21 mouse cellular contexts compared by ENCODE assay signal in genomic region chr5:139433842-139434568, GRCm38 (mm10). TPM values are rescaled to one million over a fixed set of nuclear protein-coding genes. Genes with fewer than 3 reads are reported as not detected.
DNase-seq lines count a peak whose midpoint lies in the region; ATAC-seq and TF ChIP-seq lines count a peak whose summit lies in the region.
"Had no signal": no experiment of that assay in that cellular context is flagged by ENCODE, and none has a peak within 500 bp of the region (broad histone marks: within the 10 kb centered on the region; RNA-seq: fewer than 3 reads in every experiment).

No protein-coding gene starts in this region.

- H3K36me3 ChIP-seq in heart, adult 2 months (ENCODE audit: control insufficient read depth, insufficient read depth, low read length) = no peaks in the 10 kb centered on the region
- H3K36me3 ChIP-seq in midbrain, embryonic 10.5 days = peaks cover 9% of the 10 kb centered on the region; the same call in 1 of the 2 replicates
- H3K36me3 ChIP-seq in midbrain, embryonic 11.5 days (ENCODE audit: control insufficient read depth, insufficient read depth, low read length) = no peaks in the 10 kb centered on the region
- no peaks in the 10 kb centered on the region for H3K36me3 ChIP-seq in forebrain, postnatal 0 days (ENCODE audit: insufficient read depth)
- H3K36me3 ChIP-seq in neural tube, embryonic 13.5 days = no peaks in the 10 kb centered on the region
- H3K36me3 ChIP-seq: embryonic facial prominence, embryonic 15.5 days; heart, embryonic 13.5 days; intestine, embryonic 15.5 days; liver, embryonic 15.5 days had no signal

- TF ChIP-seq POLR2A in heart, adult 2 months (IDR thresholded peaks at IDR 0.05; ENCODE audit: insufficient read depth, low read depth, low read length) = no peak

- H3K4me2 ChIP-seq in midbrain, embryonic 11.5 days = no peak overlapping the region
- H3K4me2 ChIP-seq in forebrain, postnatal 0 days (ENCODE audit: low read depth) = no peak overlapping the region
- H3K4me2 ChIP-seq in neural tube, embryonic 13.5 days = no peak overlapping the region
- H3K4me2 ChIP-seq: embryonic facial prominence, embryonic 15.5 days; heart, embryonic 13.5 days; intestine, embryonic 15.5 days; kidney, embryonic 15.5 days; liver, embryonic 15.5 days had no signal

- H3K9ac ChIP-seq in heart, adult 2 months (ENCODE audit: low read depth, low read length) = no peak overlapping the region
- no peak overlapping the region for H3K9ac ChIP-seq in midbrain, embryonic 11.5 days (ENCODE audit: low read length)
- H3K9ac ChIP-seq in forebrain, postnatal 0 days = no peak overlapping the region
- H3K9ac ChIP-seq in neural tube, embryonic 13.5 days = no peak overlapping the region
- H3K9ac ChIP-seq: embryonic facial prominence, embryonic 15.5 days; heart, embryonic 13.5 days; intestine, embryonic 15.5 days; kidney, embryonic 15.5 days; liver, embryonic 15.5 days had no signal

- no peak for DNase-seq in heart, adult 2 months
- DNase-seq in heart, postnatal 10 days = no peak
- no peak for DNase-seq in midbrain, embryonic 10.5 days (ENCODE audit: low spot score)
- no peak for DNase-seq in midbrain, embryonic 11.5 days (ENCODE audit: low spot score, missing footprints)
- no peak for DNase-seq in forebrain, postnatal 0 days
- no peak for DNase-seq in adrenal gland, postnatal 25 days
- DNase-seq in embryo, embryonic 10.5 days (ENCODE audit: low spot score) = no peak
- DNase-seq: adrenal gland, postnatal 10 days; B cell, adult 2 months; cerebellum, adult 2 months; gastrocnemius, postnatal 25 days; left cerebral cortex, postnatal 4 days; lung, postnatal 10 days had no signal

- no peaks in the 10 kb centered on the region for H3K9me3 ChIP-seq in midbrain, embryonic 10.5 days (replicated peaks)
- no peaks in the 10 kb centered on the region for H3K9me3 ChIP-seq in midbrain, embryonic 11.5 days (ENCODE audit: control insufficient read depth, low read length)
- no peaks in the 10 kb centered on the region for H3K9me3 ChIP-seq in forebrain, postnatal 0 days (ENCODE audit: low read length)
- H3K9me3 ChIP-seq in neural tube, embryonic 13.5 days = no peaks in the 10 kb centered on the region
- H3K9me3 ChIP-seq: embryonic facial prominence, embryonic 15.5 days; heart, embryonic 13.5 days; intestine, embryonic 15.5 days; kidney, embryonic 15.5 days; liver, embryonic 15.5 days; megakaryocyte, embryonic 14.5 days had no signal

- H3K4me3 ChIP-seq in heart, adult 2 months = no peak overlapping the region
- H3K4me3 ChIP-seq in midbrain, embryonic 10.5 days = no peak overlapping the region
- no peak overlapping the region for H3K4me3 ChIP-seq in midbrain, embryonic 11.5 days (ENCODE audit: low read depth, low read length)
- H3K4me3 ChIP-seq in forebrain, postnatal 0 days (ENCODE audit: low read depth, low read length) = no peak overlapping the region
- no peak overlapping the region for H3K4me3 ChIP-seq in neural tube, embryonic 13.5 days
- H3K4me3 ChIP-seq: embryonic facial prominence, embryonic 15.5 days; heart, embryonic 13.5 days; intestine, embryonic 15.5 days; kidney, embryonic 15.5 days; liver, embryonic 15.5 days; megakaryocyte, embryonic 14.5 days had no signal

- H3K27me3 ChIP-seq in heart, adult 2 months (ENCODE audit: control insufficient read depth, insufficient read depth, low read length) = no peaks in the 10 kb centered on the region
- H3K27me3 ChIP-seq in midbrain, embryonic 10.5 days (ENCODE audit: low read depth, poor library complexity, severe bottlenecking) = no peaks in the 10 kb centered on the region
- no peaks in the 10 kb centered on the region for H3K27me3 ChIP-seq in midbrain, embryonic 11.5 days (ENCODE audit: control insufficient read depth, insufficient read depth, low read length)
- no peaks in the 10 kb centered on the region for H3K27me3 ChIP-seq in forebrain, postnatal 0 days (ENCODE audit: insufficient read depth, low read length)
- no peaks in the 10 kb centered on the region for H3K27me3 ChIP-seq in neural tube, embryonic 13.5 days
- H3K27me3 ChIP-seq: embryonic facial prominence, embryonic 15.5 days; intestine, embryonic 15.5 days; kidney, embryonic 15.5 days; liver, embryonic 15.5 days; megakaryocyte, embryonic 14.5 days had no signal

- no peak for TF ChIP-seq EP300 in heart, adult 2 months (IDR thresholded peaks at IDR 0.05; ENCODE audit: insufficient read depth, low read depth, low read length)

- no peak for TF ChIP-seq CTCF in heart, adult 2 months (IDR thresholded peaks at IDR 0.05)
- no peak for TF ChIP-seq CTCF in forebrain, postnatal 0 days (IDR thresholded peaks at IDR 0.05; ENCODE audit: low read depth)

- intact Hi-C loops in heart, adult 2 months (cut with DNase I) = no loop called here
- intact Hi-C loops in heart, postnatal 10 days (cut with DNase I) = no loop called here

- H3K27ac ChIP-seq in heart, adult 2 months = peak overlapping the region; percentile 10; the same call in 1 of the 2 replicates
- peak overlapping the region; percentile 74 for H3K27ac ChIP-seq in midbrain, embryonic 10.5 days (replicated peaks)
- no peak overlapping the region for H3K27ac ChIP-seq in midbrain, embryonic 11.5 days (ENCODE audit: low read depth, low read length)
- H3K27ac ChIP-seq in forebrain, postnatal 0 days (ENCODE audit: low read depth, low read length) = peak overlapping the region; percentile 73
- H3K27ac ChIP-seq in neural tube, embryonic 13.5 days (replicated peaks) = peak overlapping the region; percentile 67; the same call in 1 of the 2 replicates
- H3K27ac ChIP-seq: embryonic facial prominence, embryonic 15.5 days; heart, embryonic 13.5 days; intestine, embryonic 15.5 days; kidney, embryonic 15.5 days; liver, embryonic 15.5 days; stomach, postnatal 0 days had no signal

- WGBS in heart, adult 2 months = 55% methylated on average over 9 of the region's 9 CpGs
- 79% methylated on average over 9 of the region's 9 CpGs for WGBS in midbrain, embryonic 10.5 days
- WGBS in midbrain, embryonic 11.5 days = 71% methylated on average over 9 of the region's 9 CpGs
- 81% methylated on average over 9 of the region's 9 CpGs for WGBS in forebrain, postnatal 0 days
- 71% methylated on average over 9 of the region's 9 CpGs for WGBS in neural tube, embryonic 13.5 days

- H3K79me2 ChIP-seq in heart, adult 2 months (replicated peaks; ENCODE audit: control insufficient read depth, insufficient read depth, low read length) = no peaks in the 10 kb centered on the region

- no peak for ATAC-seq in midbrain, embryonic 11.5 days (ENCODE audit: low FRiP score)
- no peak for ATAC-seq in forebrain, postnatal 0 days
- ATAC-seq in neural tube, embryonic 13.5 days (ENCODE audit: low read depth) = no peak
- ATAC-seq: intestine, embryonic 15.5 days had no signal

- peaks cover 16% of the 10 kb centered on the region for H3K4me1 ChIP-seq in heart, adult 2 months (ENCODE audit: control insufficient read depth, insufficient read depth, low read length)
- H3K4me1 ChIP-seq in midbrain, embryonic 10.5 days = peaks cover 69% of the 10 kb centered on the region
- peaks cover 20% of the 10 kb centered on the region for H3K4me1 ChIP-seq in midbrain, embryonic 11.5 days (ENCODE audit: control insufficient read depth, insufficient read depth, low read length)
- H3K4me1 ChIP-seq in forebrain, postnatal 0 days (ENCODE audit: insufficient read depth) = peaks cover 32% of the 10 kb centered on the region
- peaks cover 78% of the 10 kb centered on the region for H3K4me1 ChIP-seq in neural tube, embryonic 13.5 days (replicated peaks)

RNA-seq across cellular contexts. Expression of gene Gper1, which starts 11.1 kb away (rescaled TPM):
- total RNA-seq in heart, adult 2 months (2021) = 1 to 10 TPM; 1.4 to 1.5 TPM
- polyA plus RNA-seq in heart, adult 2 months (2012; rRNA removed) = 2.0 and 4.9 TPM in 2 replicates
- 1 to 10 TPM; 2.5 to 2.6 TPM for total RNA-seq in heart, postnatal 10 days (2021)
- 0.77 and 2.5 TPM in 2 replicates for polyA plus RNA-seq in midbrain, embryonic 10.5 days (2016; fragmentation: Nextera tagmentation; extraction: Ambion mirVana)
- polyA plus RNA-seq in midbrain, embryonic 11.5 days (2014; fragmentation: Nextera tagmentation; extraction: Ambion mirVana) = 1.9 and 2.5 TPM in 2 replicates
- total RNA-seq in forebrain, postnatal 0 days (2014; rRNA removed) = 6.8 and 9.1 TPM in 2 replicates
- 6.8 and 8.1 TPM in 2 replicates for polyA plus RNA-seq in forebrain, postnatal 0 days (2015; fragmentation: Nextera tagmentation; extraction: Ambion mirVana)
- 8.5 and 9.9 TPM in 2 replicates for polyA plus RNA-seq in neural tube, embryonic 13.5 days (2015; fragmentation: Nextera tagmentation; extraction: Ambion mirVana)
- total RNA-seq in adrenal gland, postnatal 25 days (2021) = 3.5 and 4.8 TPM in 2 replicates

RNA-seq across cellular contexts. Expression of gene 3110082I17Rik, which starts 26.3 kb away (rescaled TPM):
- total RNA-seq in heart, adult 2 months (2021) = 1 to 10 TPM; 4.9 to 5.6 TPM
- polyA plus RNA-seq in heart, adult 2 months (2012; rRNA removed) = 5.4 and 5.7 TPM in 2 replicates
- 1 to 10 TPM; 9.9 to 10.0 TPM for total RNA-seq in heart, postnatal 10 days (2021)
- 56.6 and 64.7 TPM in 2 replicates for polyA plus RNA-seq in midbrain, embryonic 10.5 days (2016; fragmentation: Nextera tagmentation; extraction: Ambion mirVana)
- polyA plus RNA-seq in midbrain, embryonic 11.5 days (2014; fragmentation: Nextera tagmentation; extraction: Ambion mirVana) = 33.5 and 34.1 TPM in 2 replicates
- total RNA-seq in forebrain, postnatal 0 days (2014; rRNA removed) = 10.5 and 11.9 TPM in 2 replicates
- polyA plus RNA-seq in forebrain, postnatal 0 days (2015; fragmentation: Nextera tagmentation; extraction: Ambion mirVana) = 17.4 and 19.4 TPM in 2 replicates
- polyA plus RNA-seq in neural tube, embryonic 13.5 days (2015; fragmentation: Nextera tagmentation; extraction: Ambion mirVana) = 14.9 and 15.1 TPM in 2 replicates
- 9.8 and 15.8 TPM in 2 replicates for total RNA-seq in adrenal gland, postnatal 25 days (2021)

RNA-seq across cellular contexts. Expression of gene C130050O18Rik, which starts 28.9 kb away (rescaled TPM):
- total RNA-seq in heart, adult 2 months (2021) = 1 to 10 TPM in 1 of 2 experiments, under 1 TPM in 1; 0.68 to 1.1 TPM
- polyA plus RNA-seq in heart, adult 2 months (2012; rRNA removed) = 0.98 and 1.1 TPM in 2 replicates
- total RNA-seq in heart, postnatal 10 days (2021) = under 1 TPM; 0.74 to 0.93 TPM
- 0.32 and 0.39 TPM in 2 replicates for polyA plus RNA-seq in midbrain, embryonic 10.5 days (2016; fragmentation: Nextera tagmentation; extraction: Ambion mirVana)
- polyA plus RNA-seq in midbrain, embryonic 11.5 days (2014; fragmentation: Nextera tagmentation; extraction: Ambion mirVana) = 0.12 and 0.29 TPM in 2 replicates
- not detected in 2 replicates for total RNA-seq in forebrain, postnatal 0 days (2014; rRNA removed)
- 0.13 TPM in 1 of 2 replicates, not detected in the other for polyA plus RNA-seq in forebrain, postnatal 0 days (2015; fragmentation: Nextera tagmentation; extraction: Ambion mirVana)
- 0.38 and 0.39 TPM in 2 replicates for polyA plus RNA-seq in neural tube, embryonic 13.5 days (2015; fragmentation: Nextera tagmentation; extraction: Ambion mirVana)
- 0.49 and 0.57 TPM in 2 replicates for total RNA-seq in adrenal gland, postnatal 25 days (2021)
- total RNA-seq: left cerebral cortex, postnatal 4 days had no signal

RNA-seq across cellular contexts. Expression of gene Zfand2a, which starts 50.3 kb away (rescaled TPM):
- 10 to 100 TPM; 14.0 to 16.7 TPM for total RNA-seq in heart, adult 2 months (2021)
- polyA plus RNA-seq in heart, adult 2 months (2012; rRNA removed) = 12.0 and 17.6 TPM in 2 replicates
- total RNA-seq in heart, postnatal 10 days (2021) = 10 to 100 TPM; 20.6 to 21.5 TPM
- 9.1 and 12.2 TPM in 2 replicates for polyA plus RNA-seq in midbrain, embryonic 10.5 days (2016; fragmentation: Nextera tagmentation; extraction: Ambion mirVana)
- polyA plus RNA-seq in midbrain, embryonic 11.5 days (2014; fragmentation: Nextera tagmentation; extraction: Ambion mirVana) = 4.4 and 6.9 TPM in 2 replicates
- 50.4 and 51.7 TPM in 2 replicates for total RNA-seq in forebrain, postnatal 0 days (2014; rRNA removed)
- polyA plus RNA-seq in forebrain, postnatal 0 days (2015; fragmentation: Nextera tagmentation; extraction: Ambion mirVana) = 23.9 and 29.8 TPM in 2 replicates
- 16.0 and 18.0 TPM in 2 replicates for polyA plus RNA-seq in neural tube, embryonic 13.5 days (2015; fragmentation: Nextera tagmentation; extraction: Ambion mirVana)
- total RNA-seq in adrenal gland, postnatal 25 days (2021) = 22.5 and 31.2 TPM in 2 replicates

RNA-seq across cellular contexts. Expression of gene Gpr146, which starts 56.5 kb away (rescaled TPM):
- total RNA-seq in heart, adult 2 months (2021) = 10 to 100 TPM; 42.9 to 56.6 TPM
- polyA plus RNA-seq in heart, adult 2 months (2012; rRNA removed) = 62.4 and 77.0 TPM in 2 replicates
- total RNA-seq in heart, postnatal 10 days (2021) = 10 to 100 TPM; 33.7 to 37.2 TPM
- polyA plus RNA-seq in midbrain, embryonic 10.5 days (2016; fragmentation: Nextera tagmentation; extraction: Ambion mirVana) = 1.7 and 2.0 TPM in 2 replicates
- polyA plus RNA-seq in midbrain, embryonic 11.5 days (2014; fragmentation: Nextera tagmentation; extraction: Ambion mirVana) = 1.5 and 2.7 TPM in 2 replicates
- total RNA-seq in forebrain, postnatal 0 days (2014; rRNA removed) = 3.2 and 3.3 TPM in 2 replicates
- 2.4 and 2.8 TPM in 2 replicates for polyA plus RNA-seq in forebrain, postnatal 0 days (2015; fragmentation: Nextera tagmentation; extraction: Ambion mirVana)
- 1.8 and 1.9 TPM in 2 replicates for polyA plus RNA-seq in neural tube, embryonic 13.5 days (2015; fragmentation: Nextera tagmentation; extraction: Ambion mirVana)
- 13.1 and 16.0 TPM in 2 replicates for total RNA-seq in adrenal gland, postnatal 25 days (2021)
